Mouse (Mus musculus): Measurements from ENCODE around the gene Zbtb16. TPM values are rescaled to one million over a fixed set of nuclear protein-coding genes. Genes with fewer than 3 reads are reported as not detected.

Zbtb16 gene
- polyA plus RNA-seq, 1 experiment from 2014 or later, result 11.3 TPM

- Histone ChIP-seq H3K27me3 (no peaks in the 10 kb centered on the region), H3K4me2 (replicated peaks) (no peak overlapping the region), H3K9ac (replicated peaks) (no peak overlapping the region), H3K27ac (replicated peaks) (no peak overlapping the region), H3K36me3 (no peaks in the 10 kb centered on the region), H3K9me3 (no peaks in the 10 kb centered on the region), H3K4me3 (no peak overlapping the region), H3K4me1 (peaks cover 16% of the 10 kb centered on the region)
- 81% methylated on average over 4 of the region's 4 CpGs for WGBS
- no peak for ATAC-seq (ENCODE audit: low FRiP score, low read depth)
These were observed 134.7 kb downstream of the Zbtb16 start for GRCm38 (mm10) chr9:48701296-48701695.

- ATAC-seq (ENCODE audit: low FRiP score, low read depth), result no peak
- WGBS, result 78% methylated on average over 8 of the region's 8 CpGs
- Histone ChIP-seq H3K9me3 (no peaks in the 10 kb centered on the region), H3K27ac (replicated peaks) (no peak overlapping the region), H3K9ac (replicated peaks) (no peak overlapping the region), H3K4me2 (replicated peaks) (no peak overlapping the region), H3K4me3 (no peak overlapping the region), H3K4me1 (peaks cover 20% of the 10 kb centered on the region), H3K36me3 (no peaks in the 10 kb centered on the region), H3K27me3 (no peaks in the 10 kb centered on the region)
These were observed 135.2 kb downstream of the Zbtb16 start for GRCm38 (mm10) chr9:48700871-48701270.

GRCm38 (mm10) chr9:48697470-48697815, 138.6 kb downstream of the Zbtb16 start:
- peaks cover 46% of the 10 kb centered on the region for H3K4me1 ChIP-seq
- H3K36me3 ChIP-seq, result no peaks in the 10 kb centered on the region
- 5% methylated on average over 2 of the region's 2 CpGs for WGBS
- H3K9ac ChIP-seq (replicated peaks), result no peak overlapping the region
- ATAC-seq (ENCODE audit: low FRiP score, low read depth), result peak; percentile 58; the same call in 1 of the 2 replicates
- no peaks in the 10 kb centered on the region for H3K9me3 ChIP-seq
- H3K4me3 ChIP-seq, result no peak overlapping the region
- H3K27me3 ChIP-seq, result no peaks in the 10 kb centered on the region
- H3K4me2 ChIP-seq (replicated peaks), result no peak overlapping the region
- peak overlapping the region; percentile 62 for H3K27ac ChIP-seq (replicated peaks)

GRCm38 (mm10) chr9:48696731-48697469, 139.1 kb downstream of the Zbtb16 start:
- 0 out of 2 replicates have a peak, but pooled peaks have one; percentile 32 for ATAC-seq (ENCODE audit: low FRiP score, low read depth)
- Histone ChIP-seq H3K36me3 (no peaks in the 10 kb centered on the region), H3K9me3 (no peaks in the 10 kb centered on the region), H3K9ac (replicated peaks) (no peak overlapping the region; the same call in 1 of the 2 replicates), H3K4me1 (peaks cover 46% of the 10 kb centered on the region), H3K27me3 (no peaks in the 10 kb centered on the region), H3K4me2 (replicated peaks) (no peak overlapping the region; the same call in 1 of the 2 replicates), H3K27ac (replicated peaks) (peak overlapping the region; percentile 62), H3K4me3 (no peak overlapping the region)
- WGBS, result 13% methylated on average over 12 of the region's 12 CpGs

- no peak overlapping the region; the same call in 1 of the 2 replicates for H3K4me2 ChIP-seq (replicated peaks)
- no peak for ATAC-seq (ENCODE audit: low FRiP score, low read depth)
- H3K9me3 ChIP-seq, result no peaks in the 10 kb centered on the region
- H3K27me3 ChIP-seq, result no peaks in the 10 kb centered on the region
- H3K4me3 ChIP-seq, result no peak overlapping the region
- peak overlapping the region; percentile 62 for H3K27ac ChIP-seq (replicated peaks)
- H3K4me1 ChIP-seq, result peaks cover 46% of the 10 kb centered on the region
- 12% methylated on average over 4 of the region's 4 CpGs for WGBS
- H3K9ac ChIP-seq (replicated peaks), result no peak overlapping the region; the same call in 1 of the 2 replicates
- H3K36me3 ChIP-seq, result no peaks in the 10 kb centered on the region
These were observed 139.7 kb downstream of the Zbtb16 start for GRCm38 (mm10) chr9:48696330-48696729.

- no peak for ATAC-seq (ENCODE audit: low FRiP score, low read depth)
- Histone ChIP-seq H3K27me3 (no peaks in the 10 kb centered on the region), H3K9ac (replicated peaks) (no peak overlapping the region), H3K27ac (replicated peaks) (peak overlapping the region; percentile 62), H3K4me1 (peaks cover 46% of the 10 kb centered on the region), H3K4me2 (replicated peaks) (no peak overlapping the region), H3K36me3 (no peaks in the 10 kb centered on the region), H3K4me3 (no peak overlapping the region), H3K9me3 (no peaks in the 10 kb centered on the region)
- 30% methylated on average over 4 of the region's 4 CpGs for WGBS
These were observed 140.2 kb downstream of the Zbtb16 start for GRCm38 (mm10) chr9:48695796-48696195.

GRCm38 (mm10) chr9:48694616-48695061, 141.4 kb downstream of the Zbtb16 start:
- H3K27me3 ChIP-seq, result no peaks in the 10 kb centered on the region
- H3K9me3 ChIP-seq, result no peaks in the 10 kb centered on the region
- ATAC-seq (ENCODE audit: low FRiP score, low read depth), result peak; percentile 24; the same call in 1 of the 2 replicates
- WGBS, result 2% methylated on average over 10 of the region's 10 CpGs
- H3K4me3 ChIP-seq, result no peak overlapping the region
- peaks cover 46% of the 10 kb centered on the region for H3K4me1 ChIP-seq
- H3K4me2 ChIP-seq (replicated peaks), result no peak overlapping the region
- H3K27ac ChIP-seq (replicated peaks), result 0 out of 2 replicates have a peak overlapping the region, but pooled peaks have one; percentile 25
- no peaks in the 10 kb centered on the region for H3K36me3 ChIP-seq
- H3K9ac ChIP-seq (replicated peaks), result no peak overlapping the region

- Histone ChIP-seq H3K36me3 (no peaks in the 10 kb centered on the region), H3K4me2 (replicated peaks) (no peak overlapping the region), H3K4me1 (peaks cover 46% of the 10 kb centered on the region), H3K27ac (replicated peaks) (0 out of 2 replicates have a peak overlapping the region, but pooled peaks have one; percentile 10), H3K9ac (replicated peaks) (no peak overlapping the region), H3K9me3 (no peaks in the 10 kb centered on the region), H3K27me3 (no peaks in the 10 kb centered on the region), H3K4me3 (no peak overlapping the region)
- ATAC-seq (ENCODE audit: low FRiP score, low read depth), result no peak
- 44% methylated on average over 7 of the region's 7 CpGs for WGBS
These were observed 142.3 kb downstream of the Zbtb16 start for GRCm38 (mm10) chr9:48693696-48694095.

- Histone ChIP-seq H3K4me1 (peaks cover 33% of the 10 kb centered on the region), H3K27ac (replicated peaks) (no peak overlapping the region), H3K4me3 (no peak overlapping the region), H3K9me3 (no peaks in the 10 kb centered on the region), H3K9ac (replicated peaks) (no peak overlapping the region), H3K27me3 (no peaks in the 10 kb centered on the region), H3K36me3 (no peaks in the 10 kb centered on the region), H3K4me2 (replicated peaks) (no peak overlapping the region)
- 83% methylated on average over 1 of the region's 1 CpGs for WGBS
- no peak for ATAC-seq (ENCODE audit: low FRiP score, low read depth)
These were observed 146.4 kb downstream of the Zbtb16 start for GRCm38 (mm10) chr9:48689718-48689980.

GRCm38 (mm10) chr9:48688859-48689717, 146.9 kb downstream of the Zbtb16 start:
- no peak overlapping the region for H3K9ac ChIP-seq (replicated peaks)
- no peak overlapping the region for H3K4me3 ChIP-seq
- H3K36me3 ChIP-seq, result no peaks in the 10 kb centered on the region
- ATAC-seq (ENCODE audit: low FRiP score, low read depth), result no peak
- H3K9me3 ChIP-seq, result no peaks in the 10 kb centered on the region
- H3K4me2 ChIP-seq (replicated peaks), result no peak overlapping the region
- WGBS, result 76% methylated on average over 6 of the region's 6 CpGs
- H3K27me3 ChIP-seq, result no peaks in the 10 kb centered on the region
- H3K4me1 ChIP-seq, result peaks cover 35% of the 10 kb centered on the region
- H3K27ac ChIP-seq (replicated peaks), result no peak overlapping the region

- no peak overlapping the region for H3K4me3 ChIP-seq
- no peak overlapping the region for H3K4me2 ChIP-seq (replicated peaks)
- H3K9me3 ChIP-seq, result no peaks in the 10 kb centered on the region
- H3K27me3 ChIP-seq, result no peaks in the 10 kb centered on the region
- H3K36me3 ChIP-seq, result no peaks in the 10 kb centered on the region
- no peak overlapping the region for H3K27ac ChIP-seq (replicated peaks)
- no peak overlapping the region for H3K9ac ChIP-seq (replicated peaks)
- H3K4me1 ChIP-seq, result peaks cover 31% of the 10 kb centered on the region
- ATAC-seq (ENCODE audit: low FRiP score, low read depth), result no peak
- WGBS, result 73% methylated on average over 7 of the region's 7 CpGs
These were observed 148.1 kb downstream of the Zbtb16 start for GRCm38 (mm10) chr9:48687891-48688290.

- no peak for ATAC-seq (ENCODE audit: low FRiP score, low read depth)
- Histone ChIP-seq H3K4me3 (no peak overlapping the region), H3K9me3 (no peaks in the 10 kb centered on the region), H3K4me2 (replicated peaks) (no peak overlapping the region), H3K4me1 (peaks cover 31% of the 10 kb centered on the region), H3K27ac (replicated peaks) (no peak overlapping the region), H3K27me3 (no peaks in the 10 kb centered on the region), H3K9ac (replicated peaks) (no peak overlapping the region), H3K36me3 (no peaks in the 10 kb centered on the region)
- 62% methylated on average over 7 of the region's 7 CpGs for WGBS
These were observed 150.3 kb downstream of the Zbtb16 start for GRCm38 (mm10) chr9:48685721-48686120.

Measured in midbrain, embryonic 12.5 days (tissue).